Mouse (Mus musculus): Measurements from ENCODE around the gene Daam1. TPM values are rescaled to one million over a fixed set of nuclear protein-coding genes. Genes with fewer than 3 reads are reported as not detected.
A peak's percentile ranks its signal among the peaks of the same experiment; 100 is the strongest.
"Not testable (repeated sequence)": the region's sequence is repeated elsewhere in the genome, so short reads cannot be mapped to it uniquely, and the experiment has no call there.

Daam1 gene
- polyA plus RNA-seq, 1 experiment from 2014 or later: 17.6 TPM

DNA sequence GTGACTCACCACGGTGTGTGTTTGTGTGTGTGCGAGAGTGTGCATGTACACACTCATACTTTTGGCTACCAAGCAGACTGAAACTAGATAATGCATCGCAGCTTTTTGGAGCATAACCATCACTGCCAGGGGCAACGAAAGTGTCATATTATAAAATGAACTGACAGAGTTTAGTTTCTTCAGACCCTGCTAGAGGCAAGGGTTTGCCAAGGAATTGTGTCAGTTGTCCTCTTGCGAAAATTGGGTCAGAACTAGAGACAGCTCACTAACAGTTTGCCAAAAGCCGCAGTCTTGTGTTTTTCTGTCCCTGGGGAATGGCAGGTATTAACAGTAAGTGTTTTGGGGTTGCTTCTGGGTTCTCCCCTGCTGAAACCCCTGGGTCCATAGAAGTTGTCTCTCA is 5.9 kb downstream of the Daam1 start:
- H3K9me3 ChIP-seq (replicated peaks): no peaks in the 10 kb centered on the region
- H3K4me3 ChIP-seq: no peak overlapping the region
- no peak for ATAC-seq
- H3K27me3 ChIP-seq: no peaks in the 10 kb centered on the region
- 93% methylated on average over 6 of the region's 6 CpGs for WGBS
- no peak overlapping the region for H3K27ac ChIP-seq
- H3K4me1 ChIP-seq: peaks cover 93% of the 10 kb centered on the region
- no peak overlapping the region for H3K4me2 ChIP-seq
- no peaks in the 10 kb centered on the region for H3K36me3 ChIP-seq (ENCODE audit: poor library complexity, severe bottlenecking)
- no peak overlapping the region for H3K9ac ChIP-seq

DNA sequence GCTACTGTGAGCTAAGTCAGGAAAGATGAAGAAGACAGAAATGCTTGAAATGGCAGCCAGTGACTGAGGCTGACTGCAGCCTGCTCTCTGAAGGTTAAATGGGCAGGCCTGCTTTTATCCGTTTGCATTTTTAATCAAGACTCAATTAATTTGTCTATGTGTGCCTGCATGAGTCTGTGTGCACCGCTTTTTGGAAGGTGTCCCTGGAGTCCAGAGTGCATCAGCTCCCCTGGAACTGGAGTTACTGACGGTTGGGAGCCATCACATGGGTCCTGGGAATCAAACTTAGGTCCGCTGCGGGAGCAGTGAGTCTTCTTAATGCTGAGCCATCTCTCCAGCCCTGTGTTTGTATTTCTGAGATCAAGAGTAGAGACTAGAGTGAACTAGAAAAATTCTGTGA is 6.7 kb downstream of the Daam1 start:
- Histone ChIP-seq H3K4me1 (peaks cover 95% of the 10 kb centered on the region), H3K4me3 (no peak overlapping the region), H3K27me3 (no peaks in the 10 kb centered on the region), H3K4me2 (no peak overlapping the region), H3K27ac (no peak overlapping the region), H3K9ac (no peak overlapping the region), H3K36me3 (ENCODE audit: poor library complexity, severe bottlenecking) (no peaks in the 10 kb centered on the region), H3K9me3 (replicated peaks) (no peaks in the 10 kb centered on the region)
- ATAC-seq: no peak
- WGBS: 80% methylated on average over 5 of the region's 5 CpGs

DNA sequence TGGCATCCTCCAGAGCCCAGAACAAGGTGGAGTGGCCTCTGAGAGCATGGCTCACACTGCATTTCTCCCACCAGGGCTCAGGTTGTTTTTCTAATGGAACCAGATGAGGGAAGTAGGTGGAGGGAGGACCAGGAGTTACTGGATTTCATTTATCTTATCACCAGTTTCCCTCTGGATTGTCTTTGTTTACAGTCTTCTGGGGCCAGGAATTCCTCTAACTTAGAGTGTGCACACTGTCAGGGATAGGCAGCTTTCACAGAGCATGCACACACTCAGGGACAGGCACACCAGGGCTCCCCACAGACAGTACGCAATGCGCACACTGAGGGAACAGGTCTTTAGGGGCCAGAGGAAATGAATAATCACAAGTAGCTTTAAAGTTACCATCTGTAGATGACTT is 7.4 kb downstream of the Daam1 start:
- peaks cover 91% of the 10 kb centered on the region for H3K4me1 ChIP-seq
- no peak overlapping the region for H3K4me3 ChIP-seq
- H3K4me2 ChIP-seq: no peak overlapping the region
- 92% methylated on average over 2 of the region's 2 CpGs for WGBS
- ATAC-seq: no peak
- H3K9ac ChIP-seq: no peak overlapping the region
- H3K36me3 ChIP-seq (ENCODE audit: poor library complexity, severe bottlenecking): no peaks in the 10 kb centered on the region; the same call in 1 of the 2 replicates
- no peaks in the 10 kb centered on the region for H3K27me3 ChIP-seq
- no peaks in the 10 kb centered on the region for H3K9me3 ChIP-seq (replicated peaks)
- no peak overlapping the region for H3K27ac ChIP-seq

DNA sequence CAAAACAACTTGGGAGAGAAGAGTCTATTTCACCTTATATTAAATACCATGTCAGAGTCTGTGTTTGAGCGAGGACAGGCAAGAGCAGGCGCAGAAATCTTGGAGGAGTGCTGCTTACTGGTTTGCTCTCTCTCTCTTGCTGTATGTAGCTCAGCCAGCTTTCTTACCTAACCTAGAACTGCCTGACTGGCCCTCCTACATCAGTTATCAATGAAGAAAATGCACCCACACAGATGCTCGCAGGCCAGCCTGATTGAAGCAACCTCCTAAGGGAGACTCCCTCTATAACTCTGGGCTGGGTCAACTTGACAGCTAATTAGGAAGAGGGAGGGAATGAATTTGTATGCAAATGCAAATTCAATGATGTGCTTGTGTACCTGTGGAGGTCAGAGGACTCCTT is 8.8 kb downstream of the Daam1 start:
- peaks cover 79% of the 10 kb centered on the region for H3K4me1 ChIP-seq
- H3K27ac ChIP-seq: no peak overlapping the region
- ATAC-seq: no peak
- H3K4me3 ChIP-seq: no peak overlapping the region
- 74% methylated on average over 3 of the region's 3 CpGs for WGBS
- H3K36me3 ChIP-seq (ENCODE audit: poor library complexity, severe bottlenecking): no peaks in the 10 kb centered on the region; the same call in 1 of the 2 replicates
- no peak overlapping the region for H3K4me2 ChIP-seq
- H3K9me3 ChIP-seq (replicated peaks): no peaks in the 10 kb centered on the region
- no peak overlapping the region for H3K9ac ChIP-seq
- H3K27me3 ChIP-seq: no peaks in the 10 kb centered on the region

DNA sequence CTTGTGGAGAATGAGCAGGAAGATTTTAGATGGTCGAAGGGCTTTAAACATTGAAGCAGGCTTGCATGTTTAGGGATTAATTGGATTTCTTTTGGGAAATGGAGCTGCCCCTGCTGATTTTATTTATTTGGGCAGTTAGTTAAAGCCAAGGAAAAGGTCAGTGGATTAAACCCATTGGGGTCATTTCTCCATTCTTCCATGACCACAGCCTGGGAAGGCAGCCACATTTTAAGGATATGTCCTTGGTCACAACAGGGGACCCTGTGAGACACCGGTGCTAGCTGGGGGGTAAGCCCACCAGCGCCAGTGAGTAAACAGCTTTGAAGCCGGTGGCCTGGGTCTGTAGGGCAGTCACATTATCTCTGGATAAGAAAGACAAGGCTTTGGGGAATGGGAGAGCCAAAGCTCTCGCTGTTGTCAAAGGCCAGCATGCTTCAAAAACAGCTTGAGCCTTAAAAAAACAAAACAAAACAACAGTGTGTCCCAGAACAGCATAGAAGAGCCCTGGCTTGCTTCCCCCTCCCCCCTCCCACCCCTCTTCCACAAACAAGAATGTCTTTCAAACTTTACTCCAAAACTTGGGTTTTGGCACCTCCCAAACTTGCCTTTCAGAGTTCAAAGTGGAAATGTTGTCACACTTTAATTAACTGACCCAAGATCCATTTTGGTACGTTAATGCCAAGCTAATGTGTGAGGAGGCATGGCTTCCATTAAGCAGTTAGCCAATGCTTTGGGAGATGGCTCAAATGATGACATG is 9.7 kb downstream of the Daam1 start:
- Histone ChIP-seq H3K9me3 (replicated peaks) (no peaks in the 10 kb centered on the region), H3K4me1 (peaks cover 74% of the 10 kb centered on the region), H3K4me2 (no peak overlapping the region), H3K4me3 (no peak overlapping the region), H3K27ac (no peak overlapping the region), H3K36me3 (ENCODE audit: poor library complexity, severe bottlenecking) (no peaks in the 10 kb centered on the region; the same call in 1 of the 2 replicates), H3K27me3 (no peaks in the 10 kb centered on the region), H3K9ac (no peak overlapping the region)
- WGBS: 12% methylated on average over 6 of the region's 6 CpGs
- no peak for ATAC-seq

DNA sequence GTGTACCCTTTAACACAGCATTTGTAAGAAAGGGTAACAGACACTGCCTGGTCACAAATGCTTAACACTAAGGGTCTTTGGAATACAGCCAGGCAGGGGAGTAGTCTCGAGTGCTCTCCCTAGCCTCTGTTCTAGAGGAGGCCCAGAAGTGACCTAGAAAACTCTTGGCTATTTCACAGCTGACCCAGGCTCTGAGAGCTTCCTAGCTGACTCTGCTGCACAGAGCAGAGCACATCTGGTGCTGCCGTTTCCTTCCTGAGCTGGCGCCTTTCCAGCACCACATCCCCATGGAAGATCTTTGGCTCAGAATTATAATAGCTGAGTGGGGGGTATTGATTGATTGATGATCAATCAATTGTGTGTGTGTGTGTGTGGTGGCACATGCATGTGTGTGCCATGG is 11.1 kb downstream of the Daam1 start:
- no peaks in the 10 kb centered on the region for H3K27me3 ChIP-seq
- WGBS: 56% methylated on average over 3 of the region's 3 CpGs
- H3K4me1 ChIP-seq: peaks cover 63% of the 10 kb centered on the region
- no peak for ATAC-seq
- H3K27ac ChIP-seq: no peak overlapping the region
- no peaks in the 10 kb centered on the region; the same call in 1 of the 2 replicates for H3K36me3 ChIP-seq (ENCODE audit: poor library complexity, severe bottlenecking)
- H3K4me2 ChIP-seq: no peak overlapping the region
- no peak overlapping the region for H3K4me3 ChIP-seq
- no peaks in the 10 kb centered on the region for H3K9me3 ChIP-seq (replicated peaks)
- H3K9ac ChIP-seq: no peak overlapping the region

DNA sequence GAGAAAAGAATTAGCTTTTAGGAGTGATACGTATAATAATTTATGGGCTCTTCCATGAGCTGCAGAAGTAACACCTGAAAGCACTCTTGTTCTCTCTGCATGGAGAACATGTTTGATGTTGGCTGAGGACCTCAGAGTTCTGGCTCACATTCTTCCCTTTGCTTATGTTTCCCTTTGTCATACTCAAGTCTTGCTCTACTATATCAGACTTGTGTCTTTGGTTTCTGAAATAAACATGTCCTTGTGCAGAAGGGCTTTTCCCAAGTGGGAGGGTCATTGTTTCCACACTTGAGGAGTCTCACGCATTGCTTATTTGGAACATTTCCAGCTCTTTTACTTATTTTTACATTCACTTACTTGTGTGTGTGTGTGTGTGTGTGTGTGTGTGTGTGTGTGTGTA is 11.7 kb downstream of the Daam1 start:
- Histone ChIP-seq H3K27me3 (no peaks in the 10 kb centered on the region), H3K36me3 (ENCODE audit: poor library complexity, severe bottlenecking) (no peaks in the 10 kb centered on the region; the same call in 1 of the 2 replicates), H3K9me3 (replicated peaks) (no peaks in the 10 kb centered on the region), H3K4me3 (no peak overlapping the region), H3K27ac (no peak overlapping the region), H3K4me2 (no peak overlapping the region), H3K9ac (no peak overlapping the region), H3K4me1 (peaks cover 57% of the 10 kb centered on the region)
- WGBS: 77% methylated on average over 2 of the region's 2 CpGs
- ATAC-seq: no peak

DNA sequence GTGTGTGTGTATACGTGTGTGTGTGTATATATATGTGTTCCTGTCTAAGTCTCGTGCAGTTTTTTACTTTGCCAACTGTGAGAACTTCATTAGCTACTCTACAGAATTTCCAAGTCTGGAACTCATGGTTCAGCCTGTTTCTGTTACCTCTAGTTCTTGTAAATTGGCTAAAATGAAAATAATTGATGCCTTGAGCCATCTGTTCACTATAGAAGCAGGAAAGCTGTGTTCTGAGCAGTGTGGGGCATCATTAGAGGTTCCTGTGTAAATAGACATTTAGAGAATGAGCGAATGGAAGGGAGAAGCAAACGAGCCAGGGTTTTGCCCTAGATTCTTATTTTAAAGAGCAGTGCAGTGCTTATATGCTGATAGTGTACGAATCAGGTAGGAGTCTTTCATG is 14.6 kb downstream of the Daam1 start:
- Histone ChIP-seq H3K27me3 (no peaks in the 10 kb centered on the region), H3K9ac (no peak overlapping the region), H3K4me3 (no peak overlapping the region), H3K4me1 (peaks cover 28% of the 10 kb centered on the region), H3K27ac (peak overlapping the region; percentile 14; the same call in 1 of the 2 replicates), H3K9me3 (replicated peaks) (no peaks in the 10 kb centered on the region), H3K4me2 (no peak overlapping the region), H3K36me3 (ENCODE audit: poor library complexity, severe bottlenecking) (no peaks in the 10 kb centered on the region; the same call in 1 of the 2 replicates)
- 60% methylated on average over 5 of the region's 5 CpGs for WGBS
- ATAC-seq: no peak; the same call in 1 of the 2 replicates

DNA sequence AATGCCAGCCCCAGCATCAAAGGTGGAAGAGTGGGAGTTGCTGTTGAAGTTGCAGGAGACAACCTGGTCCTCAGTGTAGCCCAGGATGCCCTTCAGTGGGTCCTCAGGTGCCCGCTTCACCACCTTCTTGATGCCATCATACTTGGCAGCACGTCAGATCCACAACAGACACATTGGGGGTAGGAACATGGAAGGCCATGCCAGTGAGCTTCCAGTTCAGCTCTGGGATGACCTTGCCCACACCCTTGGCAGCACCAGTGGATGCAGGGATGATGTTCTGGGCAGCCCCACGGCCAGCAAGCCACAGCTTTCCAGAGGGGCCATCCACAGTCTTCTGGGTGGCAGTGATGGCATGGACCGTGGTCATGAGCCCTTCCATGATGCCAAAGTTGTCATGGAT is 15.5 kb downstream of the Daam1 start:
- peaks cover 21% of the 10 kb centered on the region for H3K4me1 ChIP-seq
- H3K27me3 ChIP-seq; H3K4me2 ChIP-seq; ATAC-seq; H3K4me3 ChIP-seq; H3K9me3 ChIP-seq (replicated peaks); H3K36me3 ChIP-seq (ENCODE audit: poor library complexity, severe bottlenecking); H3K27ac ChIP-seq; H3K9ac ChIP-seq: not testable (repeated sequence)
- 94% methylated on average over 4 of the region's 4 CpGs for WGBS

DNA sequence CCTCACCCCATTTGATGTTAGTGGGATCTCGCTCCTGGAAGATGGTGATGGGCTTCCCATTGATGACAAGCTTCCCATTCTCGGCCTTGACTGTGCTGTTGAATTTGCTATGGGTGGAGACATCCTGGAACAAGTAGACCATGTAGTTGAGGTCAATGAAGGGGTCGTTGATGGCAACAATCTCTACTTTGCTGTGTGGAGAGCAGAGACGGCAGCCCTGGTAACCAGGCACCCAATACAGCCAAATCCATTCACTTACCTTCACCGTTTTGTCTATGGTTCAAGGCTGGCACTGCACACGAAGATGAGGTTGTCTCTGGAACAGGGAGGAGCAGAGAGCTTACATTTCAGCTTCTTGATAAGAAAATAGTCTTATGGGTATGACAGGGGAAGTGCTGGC is 16.1 kb downstream of the Daam1 start:
- H3K27ac ChIP-seq; H3K27me3 ChIP-seq; H3K4me2 ChIP-seq; ATAC-seq; H3K4me3 ChIP-seq; H3K9ac ChIP-seq; H3K36me3 ChIP-seq (ENCODE audit: poor library complexity, severe bottlenecking); H3K9me3 ChIP-seq (replicated peaks): not testable (repeated sequence)
- 96% methylated on average over 6 of the region's 6 CpGs for WGBS
- H3K4me1 ChIP-seq: peaks cover 15% of the 10 kb centered on the region

DNA sequence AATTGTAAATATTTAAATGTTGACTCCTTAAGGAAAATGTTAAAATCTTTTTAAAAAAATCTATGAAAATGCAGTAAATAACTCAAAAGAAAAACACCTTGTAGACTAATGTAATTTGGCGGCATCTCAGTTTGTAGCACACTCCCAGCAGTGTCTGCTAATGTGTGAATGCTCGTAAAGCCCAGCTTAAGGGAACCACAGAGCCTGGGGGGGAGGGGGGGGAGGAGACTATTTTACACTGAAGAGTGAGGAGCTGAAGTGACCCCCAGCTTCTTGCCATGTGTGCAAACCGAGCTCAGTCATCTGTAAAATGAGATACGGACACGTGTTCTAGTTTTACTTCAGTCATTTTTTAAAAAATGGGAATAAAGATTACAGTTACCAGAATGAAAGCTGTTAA is 16.7 kb downstream of the Daam1 start:
- Histone ChIP-seq H3K9me3 (replicated peaks) (no peaks in the 10 kb centered on the region), H3K4me2 (no peak overlapping the region), H3K9ac (no peak overlapping the region), H3K36me3 (ENCODE audit: poor library complexity, severe bottlenecking) (no peaks in the 10 kb centered on the region; the same call in 1 of the 2 replicates), H3K27ac (no peak overlapping the region), H3K4me1 (peaks cover 9% of the 10 kb centered on the region; the same call in 1 of the 2 replicates), H3K27me3 (no peaks in the 10 kb centered on the region), H3K4me3 (no peak overlapping the region)
- 68% methylated on average over 5 of the region's 5 CpGs for WGBS
- ATAC-seq: no peak

DNA sequence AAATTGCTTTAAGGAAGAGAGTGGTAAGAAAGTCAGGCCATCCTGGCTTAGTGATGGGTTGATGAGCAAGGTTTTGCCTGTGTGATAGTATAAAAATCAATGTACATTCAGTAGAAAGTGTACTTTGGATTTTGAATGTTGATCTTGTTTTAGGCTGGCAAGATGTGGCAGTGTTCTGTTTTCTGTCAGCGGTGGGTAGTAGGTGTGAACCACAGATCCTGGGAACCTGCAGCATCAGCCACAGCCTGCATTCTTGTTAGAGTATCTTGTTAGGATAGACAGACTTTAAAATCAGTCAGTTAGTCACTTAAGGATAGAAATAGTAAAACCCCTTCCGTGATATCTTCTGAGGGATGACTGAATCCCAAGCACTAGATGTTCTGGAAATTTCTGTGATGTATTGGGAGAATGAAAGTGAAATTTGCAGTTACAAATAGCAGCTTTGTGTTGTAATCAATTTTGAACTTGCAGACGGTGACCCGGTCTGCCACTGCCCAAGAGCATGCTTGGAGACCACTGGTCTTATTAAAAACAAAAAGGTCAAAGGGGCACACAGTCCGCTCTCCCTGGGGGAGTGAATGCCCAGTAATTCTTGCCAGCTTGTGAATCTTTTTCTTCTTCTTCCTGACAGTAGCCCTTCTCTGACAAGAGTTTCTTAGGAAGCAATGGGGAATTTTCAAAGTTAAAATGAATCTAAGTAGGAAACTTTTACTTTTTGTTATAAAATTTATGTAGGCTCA is 17.3 kb downstream of the Daam1 start:
- Histone ChIP-seq H3K36me3 (ENCODE audit: poor library complexity, severe bottlenecking) (no peaks in the 10 kb centered on the region), H3K4me2 (no peak overlapping the region), H3K9me3 (replicated peaks) (no peaks in the 10 kb centered on the region), H3K4me1 (peaks cover 7% of the 10 kb centered on the region; the same call in 1 of the 2 replicates), H3K27ac (no peak overlapping the region), H3K27me3 (no peaks in the 10 kb centered on the region), H3K9ac (no peak overlapping the region), H3K4me3 (no peak overlapping the region)
- 81% methylated on average over 5 of the region's 5 CpGs for WGBS
- ATAC-seq: no peak
